Mouse (Mus musculus): ENCODE data around the gene Chrne. TPM values are rescaled to one million over a fixed set of nuclear protein-coding genes. Genes with fewer than 3 reads are reported as not detected.

Chrne gene
- polyA plus RNA-seq (2014; fragmentation: Illumina TruSeq; extraction: RNeasy Lipid Tissue Mini Kit (QIAGEN cat#74804); ENCODE audit: low replicate concordance), result not detected

GRCm38 (mm10) chr11:70619101-70619500, at the start of gene Chrne:
Gene Chrne, minus strand, starts transcription at chr11:70619216.

DNA sequence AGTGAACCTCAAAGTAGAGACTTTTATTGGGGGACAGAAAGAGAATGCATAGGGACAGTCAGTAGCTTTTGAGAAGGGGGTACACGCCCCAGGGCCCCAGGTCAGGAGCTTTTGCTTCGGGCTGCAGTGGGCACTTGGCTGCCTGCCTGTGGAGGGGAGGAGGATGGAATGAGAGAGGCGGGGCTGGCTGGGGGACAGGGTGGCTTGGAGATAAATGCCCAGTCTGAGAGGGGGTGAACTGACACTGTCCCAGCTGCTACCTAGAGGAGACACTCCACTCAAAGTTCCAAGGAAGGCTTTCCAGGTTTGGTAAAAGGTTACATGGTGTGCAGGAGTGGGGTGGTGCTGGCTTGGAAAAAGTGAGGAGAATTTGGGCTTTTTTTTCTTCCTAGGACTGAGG, 37.9 kb upstream of the Chrne start, which contains the start of gene Eno3:
Gene Eno3 (plus strand): TSS at position 239 of the 400 bp plus-strand sequence.

GRCm38 (mm10) chr11:70654198-70654922, 35.3 kb upstream of the Chrne start, which contains the start of gene Pfn1:
Gene Pfn1, minus strand, starts transcription at chr11:70654644.

DNA sequence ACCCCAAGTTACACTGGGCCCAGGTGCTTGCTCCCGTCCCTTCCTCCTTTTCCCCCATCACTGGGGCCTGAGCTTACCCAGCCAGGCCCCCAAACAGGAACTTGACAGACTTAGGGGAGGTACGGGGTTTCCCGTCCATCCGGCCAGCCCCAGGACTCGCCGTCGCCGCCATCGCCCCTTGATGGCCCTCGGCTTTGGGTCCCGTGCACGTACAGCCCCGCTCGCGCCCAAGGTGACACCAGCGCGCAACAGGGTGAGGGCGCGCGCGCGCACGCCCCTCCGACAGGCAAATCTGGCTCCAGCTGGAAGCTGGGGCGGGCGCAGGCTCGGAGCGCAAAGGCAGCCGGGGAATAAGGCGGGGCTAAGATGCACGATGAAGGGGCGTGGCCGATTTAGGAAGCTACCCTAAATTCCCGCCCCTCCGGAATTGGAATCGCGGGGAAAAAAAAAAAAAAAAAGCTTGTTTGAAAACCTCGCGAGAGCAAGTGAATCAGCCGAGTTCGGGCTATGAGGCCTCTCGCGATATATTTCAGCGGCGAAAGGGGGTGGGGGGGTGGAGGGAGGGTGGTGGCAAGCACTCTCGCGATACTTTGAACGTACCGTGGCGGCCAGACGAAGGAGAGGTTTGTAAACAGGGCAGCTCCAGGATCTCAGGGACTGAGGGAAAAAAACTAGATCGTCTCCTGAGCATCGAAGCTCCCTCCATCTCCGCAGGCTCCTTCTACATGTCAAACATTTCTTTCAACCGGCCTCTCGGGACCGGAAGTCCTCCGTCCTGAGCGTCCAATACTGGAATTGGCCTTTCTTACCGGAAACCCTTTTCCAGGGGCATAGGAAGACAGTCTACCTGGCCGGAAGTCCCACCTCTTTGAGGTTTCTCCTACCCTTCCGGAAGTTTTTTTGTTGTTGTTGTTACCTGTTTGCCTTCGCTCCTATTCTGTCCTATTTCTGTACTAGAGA, 28.0 kb upstream of the Chrne start, which contains the start of the genes Rnf167 and Slc25a11:
Gene Rnf167 (plus strand): TSS at position 545 of the 960 bp plus-strand sequence.
Gene Slc25a11 (minus strand): TSS at position 789 of the 960 bp plus-strand sequence.

DNA sequence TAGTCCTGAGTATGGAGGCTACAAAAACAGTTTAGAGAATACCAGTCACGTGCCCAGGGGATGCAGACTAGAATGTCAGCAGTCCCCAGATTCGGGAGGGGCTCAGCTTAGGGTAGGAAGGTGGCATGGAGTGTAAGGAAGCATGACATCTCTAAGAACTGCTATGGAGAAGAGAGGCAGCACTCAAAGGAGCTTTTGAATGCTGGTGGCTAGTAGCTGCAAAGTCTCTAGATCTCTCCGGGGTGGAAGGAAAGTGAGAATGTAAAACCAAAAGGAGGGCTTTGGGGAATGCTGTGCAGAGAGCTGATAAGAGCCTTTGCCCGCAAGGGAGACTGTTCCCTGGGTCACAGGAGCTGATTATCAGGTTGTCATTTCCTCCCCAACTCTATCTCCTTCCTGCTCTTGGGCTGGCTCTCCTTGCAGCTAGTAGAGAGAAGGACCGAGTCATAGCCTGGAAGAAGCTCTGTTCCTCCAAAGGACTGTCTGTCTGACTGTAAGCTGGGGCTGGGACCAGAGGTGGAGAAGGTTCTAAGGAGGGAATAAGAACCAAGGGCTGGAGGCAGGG, 19.8 kb upstream of the Chrne start, which contains the start of gene Gp1ba:
Gene Gp1ba (plus strand): TSS at position 409 of the 565 bp plus-strand sequence.

DNA sequence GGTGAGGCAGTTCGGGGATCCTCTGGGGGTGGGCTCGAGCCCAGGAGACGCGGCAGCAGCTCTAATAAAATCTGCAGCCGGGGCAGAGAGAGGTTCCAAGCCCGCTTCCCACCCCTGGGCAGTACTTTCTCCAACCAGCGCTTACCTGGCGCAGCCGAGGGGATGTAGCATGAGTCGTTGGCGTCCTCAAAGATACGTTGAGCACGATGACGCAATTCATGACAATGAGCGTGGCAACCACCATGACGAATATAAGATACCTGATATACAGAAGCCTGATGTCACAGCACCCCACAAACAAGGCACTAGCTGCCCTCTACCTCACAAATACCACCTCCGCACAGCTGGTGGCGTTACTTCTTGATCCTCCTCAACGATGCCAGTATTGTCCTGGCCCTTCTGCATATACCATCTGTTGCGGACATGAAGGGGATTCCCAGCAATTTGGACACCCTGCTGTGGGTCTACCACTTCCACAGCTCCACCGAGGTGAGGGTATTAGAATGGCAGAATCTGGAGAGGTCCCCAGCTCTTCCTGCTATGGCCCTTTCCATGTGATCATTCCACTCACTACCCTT, 3.4 kb downstream of the Chrne start, which contains the start of gene 4930544D05Rik:
Gene 4930544D05Rik (plus strand): TSS at position 333 of the 578 bp plus-strand sequence.

Other genes starting within 250 kb of the Chrne start
- 4.5 TPM for gene Pelp1, start 209.2 kb downstream of the Chrne start, polyA plus RNA-seq (2014; fragmentation: Illumina TruSeq; extraction: RNeasy Lipid Tissue Mini Kit (QIAGEN cat#74804); ENCODE audit: low replicate concordance)
- 0.41 TPM for gene Arrb2, start 186.6 kb downstream of the Chrne start, polyA plus RNA-seq (2014; fragmentation: Illumina TruSeq; extraction: RNeasy Lipid Tissue Mini Kit (QIAGEN cat#74804); ENCODE audit: low replicate concordance)
- 5.4 TPM for gene Med11, start 167.3 kb downstream of the Chrne start, polyA plus RNA-seq (2014; fragmentation: Illumina TruSeq; extraction: RNeasy Lipid Tissue Mini Kit (QIAGEN cat#74804); ENCODE audit: low replicate concordance)
- gene Zmynd15, start 159.8 kb downstream of the Chrne start, polyA plus RNA-seq (2014; fragmentation: Illumina TruSeq; extraction: RNeasy Lipid Tissue Mini Kit (QIAGEN cat#74804); ENCODE audit: low replicate concordance), result 0.78 TPM
- 16.5 TPM for gene Cxcl16, start 159.2 kb downstream of the Chrne start, polyA plus RNA-seq (2014; fragmentation: Illumina TruSeq; extraction: RNeasy Lipid Tissue Mini Kit (QIAGEN cat#74804); ENCODE audit: low replicate concordance)
- gene Tm4sf5, start 114.0 kb downstream of the Chrne start, polyA plus RNA-seq (2014; fragmentation: Illumina TruSeq; extraction: RNeasy Lipid Tissue Mini Kit (QIAGEN cat#74804); ENCODE audit: low replicate concordance), result 293 TPM
- gene Vmo1, start 104.6 kb downstream of the Chrne start, polyA plus RNA-seq (2014; fragmentation: Illumina TruSeq; extraction: RNeasy Lipid Tissue Mini Kit (QIAGEN cat#74804); ENCODE audit: low replicate concordance), result not detected
- gene Gltpd2, start 100.0 kb downstream of the Chrne start, polyA plus RNA-seq (2014; fragmentation: Illumina TruSeq; extraction: RNeasy Lipid Tissue Mini Kit (QIAGEN cat#74804); ENCODE audit: low replicate concordance), result not detected
- gene Psmb6, start 93.8 kb downstream of the Chrne start, polyA plus RNA-seq (2014; fragmentation: Illumina TruSeq; extraction: RNeasy Lipid Tissue Mini Kit (QIAGEN cat#74804); ENCODE audit: low replicate concordance), result 13.2 TPM
- not detected for gene Gm40193, start 86.3 kb downstream of the Chrne start, polyA plus RNA-seq (2014; fragmentation: Illumina TruSeq; extraction: RNeasy Lipid Tissue Mini Kit (QIAGEN cat#74804); ENCODE audit: low replicate concordance)
- 1.3 TPM for gene Pld2, start 79.2 kb downstream of the Chrne start, polyA plus RNA-seq (2014; fragmentation: Illumina TruSeq; extraction: RNeasy Lipid Tissue Mini Kit (QIAGEN cat#74804); ENCODE audit: low replicate concordance)
- gene Mink1, start 56.3 kb downstream of the Chrne start, polyA plus RNA-seq (2014; fragmentation: Illumina TruSeq; extraction: RNeasy Lipid Tissue Mini Kit (QIAGEN cat#74804); ENCODE audit: low replicate concordance), result 1.6 TPM
- gene 4930544D05Rik, start 3.4 kb downstream of the Chrne start, polyA plus RNA-seq (2014; fragmentation: Illumina TruSeq; extraction: RNeasy Lipid Tissue Mini Kit (QIAGEN cat#74804); ENCODE audit: low replicate concordance), result not detected
- gene Gp1ba, start 19.9 kb upstream of the Chrne start, polyA plus RNA-seq (2014; fragmentation: Illumina TruSeq; extraction: RNeasy Lipid Tissue Mini Kit (QIAGEN cat#74804); ENCODE audit: low replicate concordance), result not detected
- 43.6 TPM for gene Rnf167, start 28.0 kb upstream of the Chrne start, polyA plus RNA-seq (2014; fragmentation: Illumina TruSeq; extraction: RNeasy Lipid Tissue Mini Kit (QIAGEN cat#74804); ENCODE audit: low replicate concordance)
- gene Slc25a11, start 28.3 kb upstream of the Chrne start, polyA plus RNA-seq (2014; fragmentation: Illumina TruSeq; extraction: RNeasy Lipid Tissue Mini Kit (QIAGEN cat#74804); ENCODE audit: low replicate concordance), result 31.8 TPM
- gene Pfn1, start 35.4 kb upstream of the Chrne start, polyA plus RNA-seq (2014; fragmentation: Illumina TruSeq; extraction: RNeasy Lipid Tissue Mini Kit (QIAGEN cat#74804); ENCODE audit: low replicate concordance), result 99.8 TPM
- gene Eno3, start 38.0 kb upstream of the Chrne start, polyA plus RNA-seq (2014; fragmentation: Illumina TruSeq; extraction: RNeasy Lipid Tissue Mini Kit (QIAGEN cat#74804); ENCODE audit: low replicate concordance), result 0.74 TPM
- gene Spag7, start 50.2 kb upstream of the Chrne start, polyA plus RNA-seq (2014; fragmentation: Illumina TruSeq; extraction: RNeasy Lipid Tissue Mini Kit (QIAGEN cat#74804); ENCODE audit: low replicate concordance), result 11.3 TPM
- gene Camta2, start 68.9 kb upstream of the Chrne start, polyA plus RNA-seq (2014; fragmentation: Illumina TruSeq; extraction: RNeasy Lipid Tissue Mini Kit (QIAGEN cat#74804); ENCODE audit: low replicate concordance), result 0.85 TPM
- not detected for gene Inca1, start 80.9 kb upstream of the Chrne start, polyA plus RNA-seq (2014; fragmentation: Illumina TruSeq; extraction: RNeasy Lipid Tissue Mini Kit (QIAGEN cat#74804); ENCODE audit: low replicate concordance)
- gene Kif1c, start 81.3 kb upstream of the Chrne start, polyA plus RNA-seq (2014; fragmentation: Illumina TruSeq; extraction: RNeasy Lipid Tissue Mini Kit (QIAGEN cat#74804); ENCODE audit: low replicate concordance), result 14.5 TPM
- gene Zfp3, start 145.0 kb upstream of the Chrne start, polyA plus RNA-seq (2014; fragmentation: Illumina TruSeq; extraction: RNeasy Lipid Tissue Mini Kit (QIAGEN cat#74804); ENCODE audit: low replicate concordance), result 1.6 TPM
- gene Scimp, start 193.4 kb upstream of the Chrne start, polyA plus RNA-seq (2014; fragmentation: Illumina TruSeq; extraction: RNeasy Lipid Tissue Mini Kit (QIAGEN cat#74804); ENCODE audit: low replicate concordance), result 1.6 TPM
- gene Rabep1, start 225.6 kb upstream of the Chrne start, polyA plus RNA-seq (2014; fragmentation: Illumina TruSeq; extraction: RNeasy Lipid Tissue Mini Kit (QIAGEN cat#74804); ENCODE audit: low replicate concordance), result 45.4 TPM

Measured in small intestine, adult 10 weeks (tissue).